Mouse (Mus musculus) midbrain, embryonic 10.5 days (tissue): Measurements from ENCODE around the gene Polr3b. TPM values are rescaled to one million over a fixed set of nuclear protein-coding genes. Genes with fewer than 3 reads are reported as not detected.

Experiments
- DNase-seq: peaks from one replicate; pipeline ENCODE4 v3.0.0-alpha.2; 2017; ENCODE audit warnings: low spot score
- H3K27ac ChIP-seq: fragments of 300-500 bp; sonication (generic); replicated peaks from 2 replicates; pipeline ENCODE4 v1.5.1; 2016; ENCODE audit warnings: mild to moderate bottlenecking
- H3K27me3 ChIP-seq: fragments of 300-500 bp; sonication (generic); 2 replicates; pipeline ENCODE4 v1.6.1; 2016; ENCODE audit warnings: low read depth, mild to moderate bottlenecking; ENCODE audit not compliant: poor library complexity, severe bottlenecking
- H3K36me3 ChIP-seq: fragments of 300-500 bp; sonication (generic); 2 replicates; pipeline ENCODE4 v1.6.1; 2016; ENCODE audit warnings: mild to moderate bottlenecking, moderate library complexity
- H3K4me1 ChIP-seq: fragments of 300-500 bp; sonication (generic); 2 replicates; pipeline ENCODE4 v1.6.1; 2016
- H3K4me3 ChIP-seq: fragments of 300-500 bp; sonication (generic); 2 replicates; pipeline ENCODE4 v1.5.1; 2016; ENCODE audit warnings: mild to moderate bottlenecking, moderate library complexity
- H3K9me3 ChIP-seq: fragments of 300-500 bp; sonication (generic); replicated peaks from 2 replicates; pipeline ENCODE4 v1.6.1; 2016; ENCODE audit warnings: mild to moderate bottlenecking
- whole genome bisulfite sequencing: fragments of 180-500 bp; shearing (Covaris S2); methylation state at CpG from one replicate; pipeline ENCODE4 v1.1.7; 2016; 5-methylcytosine and 5-hydroxymethylcytosine counted together
- polyA plus RNA-seq: library from polyadenylated mRNA; unstranded; fragments of >200 nt; fragmentation: Nextera tagmentation; extraction: Ambion mirVana; gene quantifications from 2 replicates; pipeline ENCODE4 v1.2.1, GENCODE M21; 2016

Gene Polr3b
- polyA plus RNA-seq, 1 experiment from 2014 or later: 14.4 TPM

DNA sequence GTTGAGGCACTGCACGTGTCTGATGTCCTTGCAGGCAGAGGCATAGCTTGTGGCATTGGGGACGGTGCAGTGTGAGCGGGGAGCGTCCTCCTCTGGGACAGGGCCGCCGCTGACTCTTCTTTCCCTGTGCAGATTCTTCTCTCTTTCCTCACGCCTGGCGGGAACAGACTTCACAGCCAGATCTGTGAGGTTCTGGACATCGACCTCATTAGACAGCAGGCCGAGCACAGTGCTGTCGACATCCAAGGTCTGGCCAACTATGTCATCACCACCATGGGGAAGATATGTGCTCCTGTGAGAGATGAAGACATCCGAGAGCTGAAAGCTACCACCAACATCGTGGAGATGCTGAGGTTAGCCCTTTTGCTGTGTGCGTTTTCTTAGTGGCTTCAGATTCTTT lies 31.1 kb upstream of the Polr3b start:
- no peaks in the 10 kb centered on the region for H3K36me3 ChIP-seq
- 89% methylated on average over 14 of the region's 14 CpGs for WGBS
- H3K27ac ChIP-seq: no peak overlapping the region
- H3K9me3 ChIP-seq: no peaks in the 10 kb centered on the region
- no peak for DNase-seq
- no peaks in the 10 kb centered on the region for H3K4me1 ChIP-seq
- no peaks in the 10 kb centered on the region for H3K27me3 ChIP-seq
- H3K4me3 ChIP-seq: no peak overlapping the region

DNA sequence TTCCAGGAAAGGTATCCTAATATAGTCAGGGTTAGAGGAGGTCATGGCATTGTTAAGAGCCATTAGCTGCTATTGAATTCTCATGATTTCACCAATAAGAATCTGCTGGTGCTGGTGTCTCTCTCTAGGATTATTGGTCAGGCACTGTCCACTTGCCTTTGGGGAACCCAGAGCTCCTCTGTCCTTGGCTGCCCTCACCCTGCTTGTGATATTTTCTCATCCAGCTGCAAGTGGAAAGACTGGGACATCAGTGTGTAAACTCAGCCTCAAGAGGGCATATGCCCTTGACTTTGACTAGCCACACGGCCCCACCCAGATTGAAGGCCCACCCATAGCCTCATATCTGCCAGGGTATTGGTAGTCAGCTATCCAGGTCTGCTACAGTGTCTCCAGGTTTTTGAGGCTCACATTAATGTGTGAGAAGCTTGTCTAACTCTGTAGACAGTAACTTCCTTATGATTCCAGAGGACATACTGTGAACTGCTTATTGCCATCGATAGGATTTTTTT lies 30.4 kb upstream of the Polr3b start:
- Histone ChIP-seq H3K4me3 (no peak overlapping the region), H3K27me3 (no peaks in the 10 kb centered on the region), H3K27ac (no peak overlapping the region), H3K9me3 (no peaks in the 10 kb centered on the region), H3K36me3 (no peaks in the 10 kb centered on the region), H3K4me1 (no peaks in the 10 kb centered on the region)
- 91% methylated on average over 2 of the region's 2 CpGs for WGBS
- DNase-seq: no peak

DNA sequence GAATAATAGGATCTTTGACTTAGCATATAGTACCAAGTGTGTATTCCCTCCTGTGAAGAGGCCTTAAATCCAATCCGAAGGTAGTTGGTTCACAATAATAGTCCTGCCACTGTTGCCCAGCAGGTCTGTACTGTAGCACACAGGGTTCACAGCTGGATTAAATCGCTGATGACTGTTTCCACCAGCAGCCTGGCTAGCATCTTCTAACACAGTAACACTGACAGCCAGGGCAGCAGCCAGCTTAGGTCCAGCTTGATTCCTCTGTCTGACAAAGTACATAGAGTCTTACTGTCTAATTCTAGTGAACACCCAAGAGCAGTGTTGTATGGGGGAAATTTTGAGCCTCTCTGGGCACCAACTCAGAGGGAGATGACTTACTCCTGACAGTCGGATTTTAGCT lies 29.3 kb upstream of the Polr3b start:
- Histone ChIP-seq H3K27ac (no peak overlapping the region), H3K4me1 (no peaks in the 10 kb centered on the region), H3K9me3 (no peaks in the 10 kb centered on the region), H3K27me3 (no peaks in the 10 kb centered on the region), H3K36me3 (no peaks in the 10 kb centered on the region), H3K4me3 (no peak overlapping the region)
- no peak for DNase-seq
- 63% methylated on average over 3 of the region's 3 CpGs for WGBS

DNA sequence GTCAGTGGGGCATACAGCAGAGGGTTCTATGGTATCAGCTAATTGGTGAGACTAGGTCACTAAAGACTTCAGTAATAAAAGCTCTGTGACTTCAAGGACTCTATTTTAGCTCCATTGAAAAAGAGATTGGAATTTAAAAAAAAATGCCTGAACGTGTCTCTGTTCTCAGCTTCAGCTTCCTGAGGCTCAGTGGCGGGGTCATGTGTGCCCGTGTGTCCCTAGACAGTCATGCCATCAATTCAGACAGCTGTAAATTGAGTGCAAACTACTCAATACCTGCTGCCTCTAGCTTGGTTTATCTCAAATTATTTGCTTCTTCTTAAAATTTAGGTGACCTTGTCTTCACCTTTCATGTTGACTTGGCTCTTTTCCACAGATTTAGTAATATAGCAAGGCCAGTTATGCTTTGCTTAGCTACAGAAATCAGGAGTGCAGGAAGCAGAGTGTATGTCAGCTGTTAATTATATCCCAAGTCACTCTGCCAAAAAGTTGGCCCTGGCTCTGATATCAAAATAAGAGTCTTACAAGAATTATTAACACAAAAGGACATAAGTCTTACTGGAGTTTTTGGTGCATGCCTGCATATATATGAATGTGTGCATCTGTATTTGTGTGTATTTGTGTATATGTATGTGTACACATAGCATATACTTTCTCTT lies 24.8 kb upstream of the Polr3b start:
- H3K9me3 ChIP-seq: no peaks in the 10 kb centered on the region
- 80% methylated on average over 3 of the region's 3 CpGs for WGBS
- no peak overlapping the region for H3K27ac ChIP-seq
- H3K36me3 ChIP-seq: no peaks in the 10 kb centered on the region
- H3K27me3 ChIP-seq: no peaks in the 10 kb centered on the region
- H3K4me3 ChIP-seq: no peak overlapping the region
- H3K4me1 ChIP-seq: no peaks in the 10 kb centered on the region
- DNase-seq: no peak

DNA sequence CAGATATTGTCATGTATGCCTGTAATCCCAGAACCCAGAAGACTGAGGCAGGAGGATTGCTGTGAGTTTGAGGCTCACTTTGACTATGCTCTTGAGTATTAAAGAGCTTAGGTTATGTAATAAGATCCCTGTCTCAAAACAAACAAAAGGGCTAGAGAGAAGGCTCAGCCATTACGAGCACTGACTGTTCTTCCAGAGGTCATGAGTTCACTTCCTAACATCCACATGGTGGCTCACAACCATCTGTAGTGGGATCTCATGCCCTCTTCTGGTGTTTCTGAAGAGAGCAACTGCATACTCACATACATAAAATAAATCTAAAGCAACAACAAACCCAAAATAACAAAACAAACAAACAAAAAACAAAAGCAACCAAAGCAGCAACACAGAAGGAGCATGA lies 23.9 kb upstream of the Polr3b start:
- WGBS: 39% methylated on average over 1 of the region's 1 CpGs
- Histone ChIP-seq H3K27ac (no peak overlapping the region), H3K27me3 (no peaks in the 10 kb centered on the region), H3K36me3 (no peaks in the 10 kb centered on the region), H3K4me3 (no peak overlapping the region), H3K4me1 (no peaks in the 10 kb centered on the region), H3K9me3 (no peaks in the 10 kb centered on the region)
- no peak for DNase-seq

DNA sequence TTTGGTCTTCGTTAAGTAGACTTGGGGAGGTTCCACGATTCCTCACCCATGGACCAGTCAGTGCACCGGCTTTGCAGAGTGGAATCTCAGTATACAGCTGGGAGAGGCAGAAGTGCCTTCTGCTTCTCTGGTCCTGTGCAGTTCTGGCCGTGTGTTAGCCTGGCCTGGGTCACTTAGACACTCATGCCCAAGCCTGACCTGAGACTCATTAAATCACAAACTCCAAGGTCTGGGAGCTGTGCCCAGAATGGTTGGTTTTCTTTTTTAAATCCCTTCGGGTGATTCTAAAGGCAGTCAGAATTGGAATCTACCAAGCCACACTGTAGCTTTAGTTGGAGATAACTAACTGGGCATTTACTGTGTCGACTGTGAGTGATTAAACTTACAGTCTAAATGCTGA lies 22.0 kb upstream of the Polr3b start:
- no peaks in the 10 kb centered on the region for H3K36me3 ChIP-seq
- H3K9me3 ChIP-seq: no peaks in the 10 kb centered on the region
- no peak for DNase-seq
- no peaks in the 10 kb centered on the region for H3K4me1 ChIP-seq
- H3K27ac ChIP-seq: no peak overlapping the region
- no peaks in the 10 kb centered on the region for H3K27me3 ChIP-seq
- 90% methylated on average over 6 of the region's 6 CpGs for WGBS
- no peak overlapping the region for H3K4me3 ChIP-seq

DNA sequence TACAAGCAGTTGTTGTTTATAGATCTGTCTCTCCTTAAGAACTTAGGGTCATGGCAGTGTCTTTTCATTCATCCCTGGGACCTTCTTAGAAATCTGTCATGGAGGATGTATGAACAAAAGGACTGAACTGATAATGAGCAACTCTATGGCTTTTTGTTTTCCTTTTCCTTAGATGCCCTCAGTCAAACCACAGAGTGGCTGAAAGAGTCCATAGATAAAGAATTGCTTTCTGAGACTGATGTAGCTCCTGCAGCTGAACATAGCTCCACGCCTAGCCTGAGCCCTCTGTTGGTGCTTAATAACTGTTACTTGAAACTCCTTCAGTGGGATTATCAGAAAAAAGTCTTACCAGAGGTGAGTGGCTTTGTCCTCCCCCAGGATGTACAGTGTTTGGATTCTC lies 17.8 kb upstream of the Polr3b start:
- Histone ChIP-seq H3K27ac (no peak overlapping the region), H3K4me3 (no peak overlapping the region), H3K27me3 (no peaks in the 10 kb centered on the region), H3K4me1 (no peaks in the 10 kb centered on the region), H3K9me3 (no peaks in the 10 kb centered on the region), H3K36me3 (no peaks in the 10 kb centered on the region)
- DNase-seq: no peak
- WGBS: 79% methylated on average over 1 of the region's 1 CpGs

DNA sequence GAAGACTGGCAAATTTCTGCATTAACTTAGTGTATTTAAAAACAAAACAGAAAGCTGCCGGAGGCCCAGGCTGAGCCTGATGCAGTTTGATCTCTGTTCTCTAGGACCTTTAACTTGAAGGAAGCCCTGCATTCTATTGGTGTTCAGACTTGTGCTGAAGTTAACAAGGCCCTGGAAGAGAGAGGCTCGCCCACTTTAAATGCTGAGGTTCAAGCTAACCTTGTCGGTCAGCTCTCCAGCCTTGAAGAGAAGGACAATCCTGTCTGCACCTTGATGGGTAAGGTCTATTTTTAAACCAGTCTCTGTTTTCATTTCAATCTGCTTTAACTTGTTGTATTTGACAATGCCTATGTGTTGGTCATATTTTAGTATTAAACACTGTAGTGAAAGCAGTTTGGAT lies 13.7 kb upstream of the Polr3b start:
- Histone ChIP-seq H3K9me3 (no peaks in the 10 kb centered on the region), H3K36me3 (no peaks in the 10 kb centered on the region), H3K27ac (no peak overlapping the region), H3K4me3 (no peak overlapping the region), H3K27me3 (no peaks in the 10 kb centered on the region), H3K4me1 (peaks cover 28% of the 10 kb centered on the region)
- DNase-seq: no peak
- 87% methylated on average over 3 of the region's 3 CpGs for WGBS

DNA sequence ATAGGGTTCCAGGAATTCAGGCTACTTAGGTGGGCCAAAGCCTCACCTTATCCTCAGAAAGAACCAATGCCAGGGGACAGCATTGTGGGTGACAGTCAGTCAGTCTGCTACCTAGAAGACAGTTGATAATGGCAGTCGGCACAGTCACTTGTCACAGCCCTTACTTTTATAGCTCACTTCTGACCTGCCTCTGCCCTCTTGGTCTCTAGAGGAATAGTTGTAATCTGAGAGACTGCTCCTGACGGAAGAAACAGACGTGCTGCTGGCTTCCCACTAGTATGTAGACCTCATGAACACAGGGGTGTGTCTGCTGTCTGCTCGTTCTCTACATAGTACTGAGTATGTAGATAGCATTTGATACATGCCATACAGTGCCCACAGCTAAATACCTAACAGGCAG lies 11.8 kb upstream of the Polr3b start:
- Histone ChIP-seq H3K4me3 (no peak overlapping the region), H3K27me3 (no peaks in the 10 kb centered on the region), H3K36me3 (no peaks in the 10 kb centered on the region), H3K4me1 (peaks cover 28% of the 10 kb centered on the region), H3K9me3 (no peaks in the 10 kb centered on the region), H3K27ac (peak overlapping the region; percentile 52; the same call in 1 of the 2 replicates)
- 76% methylated on average over 4 of the region's 4 CpGs for WGBS
- DNase-seq: no peak

DNA sequence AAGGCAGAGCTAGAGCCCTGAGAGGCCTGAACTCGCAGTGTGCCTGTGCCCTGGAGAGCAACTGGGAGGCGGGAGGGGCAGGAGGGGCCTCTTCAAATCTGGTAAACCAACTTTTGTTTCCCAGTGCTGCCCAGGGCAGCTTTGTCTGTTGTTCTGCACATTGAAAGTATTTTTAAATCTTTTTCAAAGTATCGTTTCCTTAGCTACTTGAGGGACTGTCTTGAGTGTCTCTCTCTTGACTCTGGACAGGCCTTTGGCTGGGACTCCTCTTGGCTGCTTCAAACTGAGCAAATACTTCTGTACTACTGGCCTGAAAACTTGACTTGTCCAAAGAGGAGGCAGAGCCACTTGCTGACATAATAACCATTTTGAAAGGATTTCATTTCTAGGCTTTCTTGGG lies 11.3 kb upstream of the Polr3b start:
- Histone ChIP-seq H3K9me3 (no peaks in the 10 kb centered on the region), H3K36me3 (no peaks in the 10 kb centered on the region), H3K27me3 (no peaks in the 10 kb centered on the region), H3K27ac (peak overlapping the region; percentile 52; the same call in 1 of the 2 replicates), H3K4me1 (peaks cover 28% of the 10 kb centered on the region), H3K4me3 (no peak overlapping the region)
- 79% methylated on average over 3 of the region's 3 CpGs for WGBS
- DNase-seq: no peak

DNA sequence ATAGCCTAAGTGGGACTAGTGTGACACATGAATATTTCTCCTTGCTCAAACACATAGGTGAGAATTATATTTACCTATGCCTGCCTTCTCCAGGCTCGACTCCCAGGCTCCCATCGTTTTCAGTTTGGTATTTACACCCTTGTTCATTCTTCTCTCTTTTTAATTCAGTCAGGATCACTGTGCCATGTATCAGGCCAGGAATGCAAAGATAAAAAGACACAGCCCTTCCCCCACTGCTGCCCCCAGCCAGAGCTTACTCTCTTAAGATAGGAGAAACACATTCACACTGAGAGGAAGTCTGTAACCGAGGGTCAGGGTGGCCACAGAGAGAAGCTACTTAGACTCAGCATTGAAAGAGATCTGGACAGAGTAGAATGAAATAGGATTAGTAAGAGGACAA lies 10.4 kb upstream of the Polr3b start:
- H3K4me3 ChIP-seq: no peak overlapping the region
- H3K36me3 ChIP-seq: no peaks in the 10 kb centered on the region
- no peak for DNase-seq
- no peaks in the 10 kb centered on the region for H3K27me3 ChIP-seq
- WGBS: 46% methylated on average over 3 of the region's 3 CpGs
- H3K9me3 ChIP-seq: no peaks in the 10 kb centered on the region
- no peak overlapping the region for H3K27ac ChIP-seq
- peaks cover 28% of the 10 kb centered on the region for H3K4me1 ChIP-seq

DNA sequence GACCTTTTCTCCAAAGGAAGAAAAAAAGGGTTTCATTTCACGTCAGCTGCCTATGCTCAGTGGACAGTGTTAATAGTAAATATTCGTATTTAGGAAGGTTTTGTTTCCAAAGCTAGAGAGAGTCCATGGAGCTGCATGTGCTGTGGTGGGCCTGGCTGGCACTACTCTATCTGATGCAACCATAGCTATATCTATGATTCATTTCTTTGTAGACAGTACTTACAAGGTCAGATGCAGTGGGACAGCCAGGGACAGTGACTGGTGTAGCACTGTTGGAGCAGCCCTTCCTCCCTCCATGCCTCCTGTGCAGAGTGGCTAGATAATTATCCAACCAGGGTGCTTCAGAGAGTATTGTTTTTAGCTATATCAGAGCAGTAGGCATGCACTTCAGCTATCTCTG lies 9.8 kb upstream of the Polr3b start:
- 64% methylated on average over 2 of the region's 2 CpGs for WGBS
- no peaks in the 10 kb centered on the region for H3K9me3 ChIP-seq
- H3K4me3 ChIP-seq: no peak overlapping the region
- DNase-seq: no peak
- no peak overlapping the region for H3K27ac ChIP-seq
- peaks cover 28% of the 10 kb centered on the region for H3K4me1 ChIP-seq
- H3K27me3 ChIP-seq: no peaks in the 10 kb centered on the region
- H3K36me3 ChIP-seq: no peaks in the 10 kb centered on the region

DNA sequence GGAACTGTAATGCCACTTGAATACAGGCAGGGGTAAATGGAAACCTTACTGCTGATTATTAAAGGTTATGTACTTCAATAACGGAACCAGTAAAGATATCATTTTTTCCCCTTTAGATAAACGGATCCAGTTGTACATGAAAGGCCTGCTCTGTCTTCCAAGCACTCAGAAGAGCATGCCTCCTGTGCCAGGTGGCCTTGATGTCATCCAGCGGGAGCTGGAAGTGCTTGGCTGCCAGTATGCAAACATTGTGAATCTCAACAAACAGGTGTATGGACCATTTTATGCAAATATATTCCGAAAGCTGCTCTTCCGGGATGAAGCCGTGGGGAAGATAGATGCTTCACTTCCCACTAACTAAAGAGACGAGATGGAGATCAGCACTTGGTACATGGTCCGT lies 8.7 kb upstream of the Polr3b start:
- no peaks in the 10 kb centered on the region for H3K27me3 ChIP-seq
- peaks cover 28% of the 10 kb centered on the region for H3K4me1 ChIP-seq
- H3K36me3 ChIP-seq: no peaks in the 10 kb centered on the region
- no peak for DNase-seq
- no peak overlapping the region for H3K4me3 ChIP-seq
- H3K9me3 ChIP-seq: no peaks in the 10 kb centered on the region
- 85% methylated on average over 8 of the region's 8 CpGs for WGBS
- no peak overlapping the region for H3K27ac ChIP-seq

DNA sequence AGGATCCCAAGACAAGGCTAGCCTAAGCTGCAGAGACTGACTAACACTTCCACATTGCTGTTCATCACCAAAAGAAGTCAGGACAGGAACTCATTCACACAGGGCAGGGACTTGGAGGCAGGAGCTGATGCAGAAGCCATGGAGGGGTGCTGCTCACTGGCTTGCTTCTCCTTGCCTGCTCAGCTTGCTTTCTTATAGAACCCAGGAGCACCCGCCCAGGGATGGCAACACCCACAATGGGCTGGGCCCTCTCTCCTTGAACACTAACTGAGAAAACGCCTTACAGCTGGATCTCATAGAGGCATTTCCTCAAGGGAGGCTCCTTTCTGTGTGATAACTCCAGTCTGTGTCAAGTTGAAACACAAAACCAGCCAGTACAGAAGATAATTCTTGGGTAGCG lies 7.0 kb upstream of the Polr3b start:
- WGBS: 77% methylated on average over 3 of the region's 3 CpGs
- no peak overlapping the region for H3K4me3 ChIP-seq
- no peaks in the 10 kb centered on the region for H3K27me3 ChIP-seq
- no peaks in the 10 kb centered on the region for H3K9me3 ChIP-seq
- peaks cover 28% of the 10 kb centered on the region for H3K4me1 ChIP-seq
- H3K27ac ChIP-seq: no peak overlapping the region
- no peaks in the 10 kb centered on the region for H3K36me3 ChIP-seq
- DNase-seq: no peak
